Mouse (Mus musculus): Measurements from ENCODE around the gene Tmem165.

GRCm38 (mm10) chr5:76175051-76175450 lies 8.6 kb upstream of the Tmem165 start:
- no peak for TF ChIP-seq USF1 (IDR thresholded peaks at IDR 0.05; ENCODE audit: low read depth)
- no peak for TF ChIP-seq CTCF (IDR thresholded peaks at IDR 0.05; ENCODE audit: control insufficient read depth, insufficient read depth, insufficient read length)
- TF ChIP-seq FOSL1 (IDR thresholded peaks at IDR 0.05; ENCODE audit: insufficient read depth, low read length, poor library complexity, severe bottlenecking), result no peak
- no peak for TF ChIP-seq MAX (IDR thresholded peaks at IDR 0.05)
- TF ChIP-seq MYOD1 (IDR thresholded peaks at IDR 0.05; ENCODE audit: control insufficient read depth, insufficient read length, low read depth), result no peak
